In genomic region chr8:84935489-84935888, GRCm38 (mm10) we compare ENCODE assay signal across 11 mouse cellular contexts. TPM values are rescaled to one million over a fixed set of nuclear protein-coding genes. Genes with fewer than 3 reads are reported as not detected.
DNase-seq lines count a peak whose midpoint lies in the region; ATAC-seq lines count a peak whose summit lies in the region.
"Had no signal": no experiment of that assay in that cellular context is flagged by ENCODE, and none has a peak within 500 bp of the region (broad histone marks: within the 10 kb centered on the region; RNA-seq: fewer than 3 reads in every experiment).

No protein-coding gene starts in this region.

- H3K27me3 ChIP-seq in heart, embryonic 11.5 days (ENCODE audit: control insufficient read depth, insufficient read depth, low read length): peaks cover 74% of the 10 kb centered on the region
- H3K27me3 ChIP-seq in embryonic facial prominence, embryonic 11.5 days (ENCODE audit: control insufficient read depth, insufficient read depth, low read length): peaks cover 37% of the 10 kb centered on the region
- H3K27me3 ChIP-seq in intestine, embryonic 15.5 days (replicated peaks): peaks cover 61% of the 10 kb centered on the region
- peaks cover 55% of the 10 kb centered on the region for H3K27me3 ChIP-seq in neural tube, embryonic 13.5 days

- H3K36me3 ChIP-seq in heart, embryonic 11.5 days (ENCODE audit: control insufficient read depth, insufficient read depth, low read length): no peaks in the 10 kb centered on the region
- H3K36me3 ChIP-seq in embryonic facial prominence, embryonic 11.5 days (replicated peaks; ENCODE audit: control insufficient read depth, insufficient read depth, low read depth, low read length): no peaks in the 10 kb centered on the region
- no peaks in the 10 kb centered on the region for H3K36me3 ChIP-seq in intestine, embryonic 15.5 days
- H3K36me3 ChIP-seq in neural tube, embryonic 13.5 days: peaks cover 24% of the 10 kb centered on the region

- no peak overlapping the region; the same call in 1 of the 2 replicates for H3K4me2 ChIP-seq in heart, embryonic 11.5 days
- H3K4me2 ChIP-seq in embryonic facial prominence, embryonic 11.5 days (ENCODE audit: low read depth, low read length): peak overlapping the region; percentile 2; the same call in 1 of the 2 replicates
- H3K4me2 ChIP-seq in intestine, embryonic 15.5 days (replicated peaks): 0 out of 2 replicates have a peak overlapping the region, but pooled peaks have one; percentile 1
- H3K4me2 ChIP-seq in neural tube, embryonic 13.5 days: peak overlapping the region; percentile 90

- H3K4me1 ChIP-seq in heart, embryonic 11.5 days (ENCODE audit: control insufficient read depth, insufficient read depth, low read length): peaks cover 18% of the 10 kb centered on the region
- H3K4me1 ChIP-seq in embryonic facial prominence, embryonic 11.5 days (ENCODE audit: control insufficient read depth, insufficient read depth, low read length): peaks cover 9% of the 10 kb centered on the region
- peaks cover 13% of the 10 kb centered on the region for H3K4me1 ChIP-seq in intestine, embryonic 15.5 days (replicated peaks)
- peaks cover 37% of the 10 kb centered on the region for H3K4me1 ChIP-seq in neural tube, embryonic 13.5 days (replicated peaks)

- no peak for DNase-seq in heart, postnatal 25 days (ENCODE audit: low spot score)
- no peak for DNase-seq in embryonic facial prominence, embryonic 11.5 days (ENCODE audit: low spot score)
- no peak for DNase-seq in spleen, postnatal 36 days (ENCODE audit: low spot score in 2 of 2)
- no peak for DNase-seq in heart, postnatal 4 days

- 5% methylated on average over 14 of the region's 14 CpGs for WGBS in heart, embryonic 11.5 days (ENCODE audit: insufficient replicate concordance)
- WGBS in embryonic facial prominence, embryonic 11.5 days: 3% methylated on average over 14 of the region's 14 CpGs
- WGBS in intestine, embryonic 15.5 days: 5% methylated on average over 14 of the region's 14 CpGs
- 4% methylated on average over 14 of the region's 14 CpGs for WGBS in neural tube, embryonic 13.5 days

- H3K9ac ChIP-seq in heart, embryonic 11.5 days (ENCODE audit: low read depth, low read length): no peak overlapping the region
- no peak overlapping the region for H3K9ac ChIP-seq in embryonic facial prominence, embryonic 11.5 days (replicated peaks; ENCODE audit: low read length)
- H3K9ac ChIP-seq in intestine, embryonic 15.5 days: no peak overlapping the region
- peak overlapping the region; percentile 94 for H3K9ac ChIP-seq in neural tube, embryonic 13.5 days

- no peak for ATAC-seq in heart, embryonic 11.5 days (replicated peaks; ENCODE audit: insufficient number of reproducible peaks, low FRiP score, low TSS enrichment)
- ATAC-seq in embryonic facial prominence, embryonic 11.5 days (replicated peaks; ENCODE audit: insufficient number of reproducible peaks, low FRiP score, low TSS enrichment, low read depth): peak; percentile 35; the same call in 1 of the 2 replicates
- ATAC-seq in intestine, embryonic 15.5 days: peak; percentile 50
- peak; percentile 36; the same call in 1 of the 2 replicates for ATAC-seq in neural tube, embryonic 13.5 days (ENCODE audit: low read depth)
- ATAC-seq in inflammation-experienced regulatory T-cells, adult 6 months: no peak

- H3K4me3 ChIP-seq in heart, embryonic 11.5 days (ENCODE audit: low read depth, low read length): peak overlapping the region; percentile 5; the same call in 1 of the 2 replicates
- H3K4me3 ChIP-seq in embryonic facial prominence, embryonic 11.5 days (ENCODE audit: low read depth, low read length): no peak overlapping the region
- no peak overlapping the region for H3K4me3 ChIP-seq in intestine, embryonic 15.5 days (replicated peaks)
- peak overlapping the region; percentile 73 for H3K4me3 ChIP-seq in neural tube, embryonic 13.5 days
- H3K4me3 ChIP-seq: myocyte had no signal

- no peaks in the 10 kb centered on the region for H3K9me3 ChIP-seq in heart, embryonic 11.5 days (replicated peaks; ENCODE audit: control insufficient read depth, low read length)
- no peaks in the 10 kb centered on the region for H3K9me3 ChIP-seq in embryonic facial prominence, embryonic 11.5 days (replicated peaks; ENCODE audit: control insufficient read depth, low read length)
- H3K9me3 ChIP-seq in intestine, embryonic 15.5 days: no peaks in the 10 kb centered on the region
- no peaks in the 10 kb centered on the region for H3K9me3 ChIP-seq in neural tube, embryonic 13.5 days

- H3K27ac ChIP-seq in heart, embryonic 11.5 days (ENCODE audit: low read depth, low read length): no peak overlapping the region
- H3K27ac ChIP-seq in embryonic facial prominence, embryonic 11.5 days (replicated peaks; ENCODE audit: low read depth, low read length): no peak overlapping the region
- no peak overlapping the region for H3K27ac ChIP-seq in intestine, embryonic 15.5 days
- peak overlapping the region; percentile 98 for H3K27ac ChIP-seq in neural tube, embryonic 13.5 days (replicated peaks)

- intact Hi-C loops in heart, postnatal 25 days (cut with DNase I): no loop called here

RNA-seq across cellular contexts. Expression of gene Mast1, which starts 1.7 kb away (rescaled TPM):
- 0.27 TPM in 1 of 2 replicates, not detected in the other for polyA plus RNA-seq in heart, embryonic 11.5 days (2014; fragmentation: Nextera tagmentation; extraction: Ambion mirVana)
- under 1 TPM; 0.08 to 0.14 TPM for total RNA-seq in heart, postnatal 25 days (2021)
- 2.8 and 3.9 TPM in 2 replicates for polyA plus RNA-seq in embryonic facial prominence, embryonic 11.5 days (2014; fragmentation: Nextera tagmentation; extraction: Ambion mirVana)
- 1.6 TPM in 2 replicates for polyA plus RNA-seq in intestine, embryonic 15.5 days (2015; fragmentation: Nextera tagmentation; extraction: Ambion mirVana)
- polyA plus RNA-seq in neural tube, embryonic 13.5 days (2015; fragmentation: Nextera tagmentation; extraction: Ambion mirVana): 62.7 and 70.3 TPM in 2 replicates
- 1 to 10 TPM in 2 of 3 experiments, under 1 TPM in 1; 0.84 to 1.5 (median 1.1) TPM for polyA plus RNA-seq in inflammation-experienced regulatory T-cells, adult 6 months (2017; shearing (Covaris generic))
- under 1 TPM; 0.09 to 0.24 TPM for total RNA-seq in heart, postnatal 4 days (2021)
- polyA plus RNA-seq: myocyte had no signal

RNA-seq across cellular contexts. Expression of gene Rtbdn, which starts 11.3 kb away (rescaled TPM):
- polyA plus RNA-seq in heart, embryonic 11.5 days (2014; fragmentation: Nextera tagmentation; extraction: Ambion mirVana): not detected in 2 replicates
- total RNA-seq in heart, postnatal 25 days (2021): not detected
- polyA plus RNA-seq in embryonic facial prominence, embryonic 11.5 days (2014; fragmentation: Nextera tagmentation; extraction: Ambion mirVana): not detected in 2 replicates
- 0.31 and 0.51 TPM in 2 replicates for polyA plus RNA-seq in intestine, embryonic 15.5 days (2015; fragmentation: Nextera tagmentation; extraction: Ambion mirVana)
- 1.4 and 1.6 TPM in 2 replicates for polyA plus RNA-seq in neural tube, embryonic 13.5 days (2015; fragmentation: Nextera tagmentation; extraction: Ambion mirVana)
- under 1 TPM in 1 of 3 experiments, not detected in 2; 0.28 TPM for polyA plus RNA-seq in inflammation-experienced regulatory T-cells, adult 6 months (2017; shearing (Covaris generic))
- not detected for total RNA-seq in heart, postnatal 4 days (2021)
- polyA plus RNA-seq: limb, embryonic 14.5 days; myocyte; urinary bladder, adult 2 months had no signal

RNA-seq across cellular contexts. Expression of gene Dnase2a, which starts 27.1 kb away (rescaled TPM):
- polyA plus RNA-seq in heart, embryonic 11.5 days (2014; fragmentation: Nextera tagmentation; extraction: Ambion mirVana): 4.3 and 5.4 TPM in 2 replicates
- total RNA-seq in heart, postnatal 25 days (2021): 1 to 10 TPM; 7.7 to 7.9 TPM
- 5.5 and 7.2 TPM in 2 replicates for polyA plus RNA-seq in embryonic facial prominence, embryonic 11.5 days (2014; fragmentation: Nextera tagmentation; extraction: Ambion mirVana)
- 8.7 and 10.2 TPM in 2 replicates for polyA plus RNA-seq in intestine, embryonic 15.5 days (2015; fragmentation: Nextera tagmentation; extraction: Ambion mirVana)
- 4.5 and 8.8 TPM in 2 replicates for polyA plus RNA-seq in neural tube, embryonic 13.5 days (2015; fragmentation: Nextera tagmentation; extraction: Ambion mirVana)
- 10 to 100 TPM; 10.5 to 21.7 (median 20.0) TPM for polyA plus RNA-seq in inflammation-experienced regulatory T-cells, adult 6 months (2017; shearing (Covaris generic))
- total RNA-seq in heart, postnatal 4 days (2021): 1 to 10 TPM; 6.0 to 7.1 TPM

RNA-seq across cellular contexts. Expression of gene Gm49661, which starts 33.7 kb away (rescaled TPM):
- not detected in 2 replicates for polyA plus RNA-seq in heart, embryonic 11.5 days (2014; fragmentation: Nextera tagmentation; extraction: Ambion mirVana)
- not detected for total RNA-seq in heart, postnatal 25 days (2021)
- polyA plus RNA-seq in embryonic facial prominence, embryonic 11.5 days (2014; fragmentation: Nextera tagmentation; extraction: Ambion mirVana): not detected in 2 replicates
- polyA plus RNA-seq in intestine, embryonic 15.5 days (2015; fragmentation: Nextera tagmentation; extraction: Ambion mirVana): not detected in 2 replicates
- polyA plus RNA-seq in neural tube, embryonic 13.5 days (2015; fragmentation: Nextera tagmentation; extraction: Ambion mirVana): not detected in 2 replicates
- polyA plus RNA-seq in inflammation-experienced regulatory T-cells, adult 6 months (2017; shearing (Covaris generic)): not detected
- total RNA-seq in heart, postnatal 4 days (2021): 1 to 10 TPM in 1 of 2 experiments, not detected in 1; 1.5 TPM
- polyA plus RNA-seq: limb, embryonic 14.5 days; myocyte; urinary bladder, adult 2 months had no signal

RNA-seq across cellular contexts. Expression of gene Klf1, which starts 33.8 kb away (rescaled TPM):
- polyA plus RNA-seq in heart, embryonic 11.5 days (2014; fragmentation: Nextera tagmentation; extraction: Ambion mirVana): 48.7 and 65.0 TPM in 2 replicates
- not detected for total RNA-seq in heart, postnatal 25 days (2021)
- polyA plus RNA-seq in embryonic facial prominence, embryonic 11.5 days (2014; fragmentation: Nextera tagmentation; extraction: Ambion mirVana): 11.1 and 14.4 TPM in 2 replicates
- polyA plus RNA-seq in intestine, embryonic 15.5 days (2015; fragmentation: Nextera tagmentation; extraction: Ambion mirVana): 6.4 and 7.7 TPM in 2 replicates
- 0.90 and 0.91 TPM in 2 replicates for polyA plus RNA-seq in neural tube, embryonic 13.5 days (2015; fragmentation: Nextera tagmentation; extraction: Ambion mirVana)
- polyA plus RNA-seq in inflammation-experienced regulatory T-cells, adult 6 months (2017; shearing (Covaris generic)): not detected
- under 1 TPM in 1 of 2 experiments, not detected in 1; 0.23 TPM for total RNA-seq in heart, postnatal 4 days (2021)

Comparison
In these comparisons a context has a peak if more than half of its experiments do, and no peak if none do; other contexts are left out.
1. ATAC-seq: peak in embryonic facial prominence, embryonic 11.5 days (single experiment), intestine, embryonic 15.5 days (single experiment) and neural tube, embryonic 13.5 days (single experiment); none in heart, embryonic 11.5 days (single experiment) and inflammation-experienced regulatory T-cells, adult 6 months (single experiment).
2. H3K4me3 ChIP-seq: peak in heart, embryonic 11.5 days (single experiment) and neural tube, embryonic 13.5 days (single experiment); none in embryonic facial prominence, embryonic 11.5 days (single experiment) and intestine, embryonic 15.5 days (single experiment).
3. RNA of gene Mast1, which starts 1.7 kb away (polyA plus RNA-seq): 62.7 to 70.3 TPM in neural tube, embryonic 13.5 days; 2.8 to 3.9 TPM in embryonic facial prominence, embryonic 11.5 days, 1.6 TPM in intestine, embryonic 15.5 days, 0.84 to 1.5 TPM in inflammation-experienced regulatory T-cells, adult 6 months and 0.27 TPM in heart, embryonic 11.5 days; every median in the first group is over 10 times any median in the second.